Mouse (Mus musculus): ENCODE measurements around the gene Pfkfb2.

Pfkfb2 gene

DNA sequence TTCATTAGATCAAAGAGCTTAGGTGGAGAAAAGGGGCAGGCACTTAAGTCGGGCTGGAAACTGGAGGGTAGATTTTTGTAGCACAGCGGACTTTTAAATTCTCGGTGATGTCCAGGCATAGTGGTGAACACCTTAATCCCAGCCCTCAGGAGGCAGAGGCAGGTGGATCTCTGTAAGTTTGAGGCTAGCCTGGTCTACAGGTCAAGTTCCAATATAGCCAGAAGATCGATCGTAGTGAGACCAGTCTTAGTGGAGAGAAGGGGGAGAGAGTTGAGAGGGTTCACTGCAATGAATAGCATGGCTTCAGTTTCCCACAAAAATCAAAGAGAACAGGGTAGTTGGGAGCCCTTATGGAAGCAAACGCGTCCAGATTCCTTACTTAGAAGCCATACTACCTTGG lies 8.9 kb upstream of the Pfkfb2 start:
- no peak for DNase-seq (ENCODE audit: low spot score in 2 of 2)

DNA sequence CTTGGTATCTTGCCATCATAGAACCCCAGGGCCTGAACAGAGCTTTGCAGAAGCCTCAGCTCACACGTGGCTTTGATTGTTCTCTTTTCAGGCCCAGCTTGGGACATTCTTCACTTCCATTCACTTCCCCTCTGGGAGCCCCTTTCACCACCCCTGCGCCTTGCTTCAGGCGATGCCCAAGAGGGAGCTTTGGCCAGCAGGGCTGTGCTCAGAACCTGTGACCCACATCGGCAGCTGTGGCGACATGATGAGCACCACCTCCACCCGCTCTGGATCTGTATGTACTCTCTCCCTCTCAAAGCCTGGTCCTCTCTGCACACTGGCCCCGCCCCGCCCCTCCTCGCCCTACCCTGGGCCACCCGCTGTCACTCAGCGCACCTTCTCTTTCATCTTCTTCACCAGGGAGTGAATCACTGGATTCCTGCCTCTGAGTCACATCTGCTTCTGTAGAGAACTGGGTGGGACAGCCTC lies 8.4 kb upstream of the Pfkfb2 start:
- DNase-seq (ENCODE audit: low spot score in 2 of 2) = no peak

DNA sequence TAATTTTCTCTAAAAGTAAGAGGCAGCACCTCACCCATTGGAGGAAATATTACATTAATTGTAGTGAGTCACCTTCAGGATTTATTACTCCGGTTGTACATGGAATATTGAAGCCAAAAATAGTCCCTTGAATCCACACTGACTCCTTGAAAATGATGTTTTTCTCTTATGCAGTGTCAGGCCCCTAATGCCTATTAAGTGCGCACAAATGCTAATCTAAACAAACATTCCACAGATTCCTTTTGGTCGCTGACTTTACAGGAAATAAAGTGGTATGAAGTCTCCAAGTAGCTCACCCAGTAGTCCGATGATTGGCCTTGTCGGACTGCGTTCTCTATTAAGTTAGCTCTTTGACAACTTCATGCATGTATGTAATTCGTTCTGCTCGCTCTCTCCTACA lies 5.8 kb upstream of the Pfkfb2 start:
- DNase-seq (ENCODE audit: low spot score in 2 of 2) = no peak

DNA sequence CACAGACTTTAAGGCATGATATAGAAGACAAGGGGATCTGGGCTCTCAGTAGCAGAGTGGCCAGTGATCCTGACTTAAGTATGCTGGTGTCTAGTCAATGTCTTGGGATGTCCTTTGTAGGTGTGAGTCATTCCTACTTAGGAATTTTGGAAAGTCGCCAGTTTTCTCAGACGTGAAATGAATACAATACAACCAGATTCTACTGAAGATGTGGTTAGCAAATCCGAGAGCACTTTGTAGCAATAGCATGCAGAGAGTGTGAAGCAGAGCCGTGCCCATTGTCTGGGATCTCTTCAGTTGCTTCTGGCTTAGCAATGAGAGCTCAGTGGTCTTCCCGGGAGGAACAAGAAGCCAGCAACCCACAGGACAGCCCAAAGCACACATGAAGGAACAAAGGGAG lies 5.4 kb upstream of the Pfkfb2 start:
- DNase-seq (ENCODE audit: low spot score in 2 of 2) = no peak

DNA sequence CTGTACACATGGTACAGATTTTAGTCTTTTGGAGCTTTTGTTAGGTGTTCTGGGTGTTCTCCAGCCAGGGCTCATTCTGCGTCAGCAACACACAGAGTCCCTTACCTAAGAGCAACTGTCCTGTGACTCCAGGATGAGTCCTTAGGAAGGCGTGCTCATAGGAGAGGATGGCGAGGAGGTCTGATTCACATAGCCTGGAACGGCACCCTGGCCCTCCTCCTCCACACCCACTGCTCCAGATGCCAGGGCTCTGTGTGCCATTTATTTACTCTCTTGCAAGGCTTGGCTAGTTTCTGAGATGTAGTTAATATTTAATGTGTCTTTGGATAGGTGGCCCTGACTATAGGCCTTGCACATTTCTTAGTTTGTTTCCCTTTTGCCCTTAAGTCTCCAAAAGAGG lies 4.6 kb upstream of the Pfkfb2 start:
- no peak for DNase-seq (ENCODE audit: low spot score in 2 of 2)

DNA sequence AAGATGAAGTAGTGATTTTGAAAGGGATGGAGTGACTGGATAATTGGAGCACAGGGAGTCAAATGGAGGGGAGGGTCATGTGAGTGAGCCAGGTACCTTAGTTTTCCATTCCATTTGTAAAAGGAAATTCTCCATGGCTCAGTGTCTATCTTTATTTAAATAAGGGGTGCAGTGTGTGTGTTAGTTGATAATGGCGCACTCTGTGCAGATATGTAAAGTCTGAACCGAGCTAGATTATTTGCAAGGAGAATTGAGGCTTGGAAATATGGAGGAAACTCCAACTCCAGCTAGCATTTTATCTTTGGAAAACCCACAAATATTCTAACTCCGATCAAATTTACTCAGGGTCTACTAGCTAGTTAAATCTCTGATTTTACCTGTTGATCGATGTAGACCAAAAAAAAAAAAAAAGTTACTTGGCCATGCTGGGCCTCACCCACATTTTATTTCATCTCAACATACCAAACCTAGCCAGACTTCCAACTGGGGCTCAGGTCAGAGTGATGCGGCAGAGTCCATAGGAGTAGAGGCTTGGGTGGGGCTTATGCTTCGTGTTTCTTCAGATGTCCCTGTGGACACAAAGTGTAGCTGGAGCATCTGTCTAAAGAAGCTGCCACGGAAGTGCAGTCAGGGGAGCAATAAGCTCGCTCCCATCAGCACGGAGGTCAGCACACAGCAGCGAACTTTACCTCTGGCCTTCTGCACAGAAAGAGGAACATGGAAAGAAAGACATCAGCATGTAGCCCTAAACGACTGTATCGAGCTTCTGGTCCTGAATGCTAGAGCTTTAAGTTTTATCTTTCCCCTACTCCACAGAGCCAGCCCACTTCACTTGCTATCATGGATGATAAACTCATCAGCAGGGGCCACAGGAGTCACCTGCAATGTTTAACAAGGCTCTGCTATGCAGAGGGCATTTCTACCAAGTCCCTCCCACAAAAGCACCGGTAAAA lies 3.9 kb upstream of the Pfkfb2 start:
- no peak for DNase-seq (ENCODE audit: low spot score in 2 of 2)

DNA sequence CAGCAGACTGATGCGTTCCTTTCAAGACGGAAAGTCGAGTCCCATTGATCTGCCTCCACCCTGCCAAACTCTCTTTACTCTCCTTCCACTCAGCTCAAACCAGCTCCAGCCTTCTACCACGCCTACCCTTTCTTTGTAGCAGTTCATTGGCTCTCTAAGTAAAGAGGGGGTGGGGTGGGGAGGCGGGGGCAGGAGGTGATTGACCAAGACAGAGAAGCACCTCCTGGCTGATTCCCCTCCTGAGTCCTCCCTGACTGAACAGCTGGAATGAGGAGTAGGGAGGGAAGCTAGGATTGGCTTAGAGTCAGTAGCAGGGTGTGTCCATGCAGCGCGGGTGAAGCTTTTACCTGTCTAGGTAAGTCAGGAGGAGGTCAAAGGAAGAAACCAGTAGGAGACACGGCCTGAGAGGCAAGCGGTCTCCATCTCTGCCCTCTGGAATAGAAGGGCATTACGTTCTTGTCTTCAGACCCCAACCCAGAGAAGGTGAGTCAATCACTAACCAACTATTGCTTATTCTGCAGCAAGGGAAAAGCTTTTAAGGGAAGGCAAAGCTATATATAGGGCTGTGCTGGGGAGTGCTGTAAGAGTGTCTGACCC lies 2.8 kb upstream of the Pfkfb2 start, which contains the start of gene AA986860:
Gene AA986860 (plus strand): TSS at position 236 of the 597 bp plus-strand sequence.
- no peak for DNase-seq (ENCODE audit: low spot score in 2 of 2)

DNA sequence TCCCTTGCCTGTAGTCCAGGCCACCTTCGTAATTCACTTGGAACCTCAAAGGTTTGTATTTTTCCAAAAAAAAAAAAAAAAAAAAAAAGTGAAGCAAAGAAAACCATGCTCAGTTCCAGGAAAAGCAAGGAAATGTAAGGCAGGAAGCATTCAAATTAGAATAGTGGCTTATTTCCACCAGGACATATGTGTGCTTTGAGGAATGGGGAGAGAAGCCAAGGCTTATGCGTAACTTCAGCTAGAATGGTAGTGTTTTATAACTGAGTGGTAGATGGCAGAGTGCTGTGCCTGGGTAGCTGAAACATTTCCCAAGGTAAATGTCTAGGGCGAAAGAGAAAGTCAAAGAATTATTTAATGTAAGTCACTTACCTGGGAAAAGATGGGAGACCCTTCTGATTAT lies 345 bp downstream of the Pfkfb2 start:
- DNase-seq (ENCODE audit: low spot score in 2 of 2) = no peak

DNA sequence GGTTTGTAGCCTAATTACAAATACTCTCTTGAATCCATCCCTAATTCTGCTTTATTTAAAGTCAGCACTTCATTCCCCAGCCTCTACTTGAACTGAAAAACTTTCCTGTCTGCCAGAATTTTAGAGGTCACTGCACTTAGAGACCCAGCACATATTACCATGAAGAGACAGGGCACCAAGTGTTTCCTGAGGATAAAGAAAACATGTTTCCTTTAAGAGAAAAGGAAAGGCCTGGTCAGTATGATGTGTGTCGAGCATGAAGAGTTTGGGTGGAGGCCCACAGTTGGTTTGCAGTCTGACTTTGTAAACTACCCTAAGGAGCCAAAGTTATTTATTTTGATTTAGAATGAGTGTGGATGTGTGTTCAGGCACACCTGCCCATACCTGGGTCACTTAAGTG lies 983 bp downstream of the Pfkfb2 start:
- DNase-seq (ENCODE audit: low spot score in 2 of 2) = no peak

DNA sequence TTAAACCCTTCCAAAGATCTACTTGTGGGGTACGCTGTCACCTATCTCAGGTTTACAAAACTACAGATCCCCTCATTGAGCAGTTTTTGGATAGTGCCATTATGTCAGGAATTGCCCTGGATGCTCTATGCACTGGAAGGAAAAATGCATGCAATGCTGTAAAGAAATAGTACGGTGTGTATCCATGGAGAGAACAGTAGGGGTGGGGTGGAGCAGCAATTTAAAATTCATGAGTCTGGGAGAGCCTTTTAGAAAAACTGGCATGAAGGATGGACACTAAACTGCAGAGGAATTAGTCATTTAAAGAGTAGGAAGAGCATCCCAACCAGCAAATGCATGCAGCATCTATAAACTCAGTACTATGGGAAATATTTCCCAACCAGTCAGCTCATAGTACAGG lies 2.7 kb downstream of the Pfkfb2 start:
- no peak for DNase-seq (ENCODE audit: low spot score in 2 of 2)

DNA sequence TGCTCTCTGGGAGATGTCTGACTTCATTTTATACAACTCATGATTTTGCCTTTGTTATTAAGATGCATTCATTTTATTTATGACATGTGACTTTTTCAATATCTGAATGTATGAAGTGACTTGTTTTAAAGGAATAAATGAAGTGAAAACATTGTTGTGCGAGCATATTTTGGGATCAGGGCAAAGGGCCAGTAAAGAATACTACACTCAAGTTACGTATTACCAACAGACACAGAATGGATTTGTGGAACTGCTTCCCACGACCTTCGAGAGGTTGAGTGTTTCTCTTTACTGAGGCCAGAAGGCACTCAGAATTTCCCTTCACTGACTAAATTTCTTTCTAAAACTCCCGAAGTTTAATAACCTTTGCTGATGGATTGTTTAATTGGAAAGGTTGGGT lies 4.8 kb downstream of the Pfkfb2 start:
- no peak for DNase-seq (ENCODE audit: low spot score in 2 of 2)

DNA sequence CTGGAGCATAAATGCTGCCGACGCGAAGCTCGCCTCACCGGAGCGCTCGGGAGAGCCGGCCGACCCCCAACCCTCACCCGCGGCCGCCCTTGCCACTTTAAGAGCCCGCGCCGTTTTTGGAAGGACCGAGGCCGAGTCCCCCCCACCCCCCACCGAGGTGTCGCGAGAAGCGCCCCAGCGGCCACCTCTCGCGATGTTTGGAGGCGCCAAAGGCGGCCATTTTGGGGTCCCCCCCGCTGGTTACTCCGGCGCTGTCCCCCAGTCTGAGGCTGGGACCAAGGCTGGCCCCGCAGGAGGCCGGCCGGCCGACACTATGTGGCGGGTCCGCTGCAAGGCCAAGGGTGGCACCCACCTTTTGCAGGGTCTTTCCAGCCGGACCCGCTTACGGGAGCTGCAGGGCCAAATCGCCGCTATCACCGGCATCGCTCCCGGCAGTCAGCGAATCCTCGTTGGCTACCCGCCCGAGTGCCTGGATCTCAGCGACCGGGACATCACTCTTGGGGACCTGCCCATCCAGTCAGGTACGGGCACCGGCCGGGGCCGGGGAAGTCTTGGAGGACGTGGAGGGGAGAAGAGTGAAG lies 11.7 kb downstream of the Pfkfb2 start, which contains the start of gene Yod1:
Gene Yod1 (plus strand): TSS at position 37 of the 581 bp plus-strand sequence.
- DNase-seq (ENCODE audit: low spot score in 2 of 2) = peak; percentile 86 to 89

DNA sequence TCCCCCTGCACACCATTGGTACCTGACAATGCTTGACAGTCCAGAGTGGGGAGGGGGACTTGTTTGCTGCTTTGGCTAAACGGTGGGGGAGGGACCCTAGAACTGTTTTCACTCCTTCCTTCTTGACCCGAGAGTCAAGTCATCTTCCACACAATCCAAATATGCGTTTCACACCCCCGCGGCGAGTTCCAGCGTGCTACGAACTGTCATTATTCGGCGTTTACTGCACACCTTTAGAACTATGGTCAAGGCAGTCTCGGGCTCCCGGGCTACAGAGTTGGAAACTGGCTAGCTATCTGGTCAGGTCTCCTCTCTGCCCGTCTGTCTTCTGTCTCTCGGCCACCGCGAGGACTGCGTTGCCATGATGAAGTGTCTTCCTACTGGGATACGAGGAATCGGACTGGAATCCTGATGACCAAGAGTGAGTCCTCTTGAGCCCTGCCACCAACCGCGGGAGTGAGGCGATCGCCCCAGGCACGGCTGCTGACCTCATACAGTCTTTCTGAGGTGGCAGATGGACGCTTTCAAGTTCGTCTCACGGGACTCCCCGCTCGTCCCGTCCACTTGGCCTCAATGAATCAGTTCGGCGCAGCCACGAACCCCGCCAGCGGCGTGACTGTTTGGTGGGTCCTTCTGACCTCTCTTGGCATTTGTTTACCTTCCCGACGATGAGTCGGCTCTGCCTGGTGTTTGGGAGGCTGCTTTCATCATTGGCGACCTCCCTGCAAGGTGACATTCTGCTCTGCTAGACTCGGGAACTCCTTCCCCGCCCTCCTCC lies 12.4 kb downstream of the Pfkfb2 start:
- peak in 1 of 2 experiments; percentile 58 for DNase-seq (ENCODE audit: low spot score in 2 of 2)

DNA sequence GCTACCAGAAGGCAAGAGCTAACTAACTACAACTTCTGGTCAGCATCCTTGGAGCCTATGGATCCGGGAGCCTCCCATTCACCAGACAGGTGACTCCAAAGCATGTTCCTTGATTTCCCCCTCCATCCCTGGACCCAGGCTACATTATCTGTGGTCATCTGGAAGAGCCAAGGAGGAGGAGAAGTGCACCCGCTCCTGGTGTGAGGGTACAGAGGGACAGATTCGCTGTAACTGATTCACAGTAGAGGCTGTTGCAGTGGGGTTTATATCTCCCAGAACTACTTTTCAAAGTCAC lies 12.9 kb downstream of the Pfkfb2 start:
- DNase-seq (ENCODE audit: low spot score in 2 of 2) = no peak

DNA sequence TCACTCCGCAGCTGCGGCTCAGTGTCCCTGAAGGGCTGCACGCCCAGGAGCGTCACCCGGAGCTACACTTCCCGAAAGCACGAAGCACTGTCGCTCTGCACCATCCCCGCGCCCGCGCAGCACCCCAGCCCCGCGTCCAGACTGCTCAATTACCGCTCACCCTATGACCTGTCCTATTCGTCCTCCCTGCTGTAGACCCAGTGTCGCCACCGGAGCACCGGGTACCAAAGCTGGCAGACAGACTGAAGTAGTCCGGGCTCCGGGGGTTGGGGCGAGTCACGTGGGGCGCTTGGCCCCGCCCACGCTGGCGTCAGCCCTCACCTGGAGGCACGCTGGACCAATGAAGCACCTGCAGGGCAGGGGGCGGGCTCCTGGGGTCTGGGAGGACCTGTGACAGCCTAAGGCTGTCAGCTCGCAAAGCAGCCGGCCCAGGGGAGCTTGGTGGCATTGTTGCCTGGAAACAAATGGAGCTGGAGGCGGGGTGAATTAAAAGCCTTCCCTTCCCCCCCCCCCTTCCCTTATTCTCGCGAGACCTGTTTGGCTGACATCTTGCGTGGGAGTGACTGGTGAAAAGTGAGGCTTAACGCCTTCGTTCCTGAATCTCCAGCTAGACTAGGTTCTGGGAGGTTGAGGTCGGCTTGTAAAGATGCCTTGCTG lies 13.4 kb downstream of the Pfkfb2 start, which contains the start of gene Gm29427:
Gene Gm29427 (minus strand): TSS at position 239 of the 657 bp plus-strand sequence.
- DNase-seq (ENCODE audit: low spot score in 2 of 2) = peak; percentile 90 to 96

DNA sequence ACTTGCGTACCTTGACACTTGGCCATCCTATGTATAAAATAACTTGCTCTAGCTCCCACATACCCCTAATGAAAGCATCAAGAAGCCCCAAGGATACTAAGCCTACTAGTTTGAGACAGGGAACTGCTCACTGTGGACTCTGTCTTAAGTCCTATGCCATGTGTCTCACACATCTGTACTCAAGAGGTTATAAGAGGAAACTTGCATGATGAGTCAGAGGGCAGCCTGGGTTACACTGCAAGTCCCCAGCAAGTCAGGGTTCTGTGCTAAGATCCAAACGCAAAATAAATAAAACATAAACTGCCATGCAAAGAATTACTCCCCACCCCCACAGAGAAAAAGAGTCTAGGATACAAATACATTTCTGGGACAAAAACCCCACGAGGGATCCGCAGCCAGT lies 15.0 kb downstream of the Pfkfb2 start:
- DNase-seq (ENCODE audit: low spot score in 2 of 2) = no peak

DNA sequence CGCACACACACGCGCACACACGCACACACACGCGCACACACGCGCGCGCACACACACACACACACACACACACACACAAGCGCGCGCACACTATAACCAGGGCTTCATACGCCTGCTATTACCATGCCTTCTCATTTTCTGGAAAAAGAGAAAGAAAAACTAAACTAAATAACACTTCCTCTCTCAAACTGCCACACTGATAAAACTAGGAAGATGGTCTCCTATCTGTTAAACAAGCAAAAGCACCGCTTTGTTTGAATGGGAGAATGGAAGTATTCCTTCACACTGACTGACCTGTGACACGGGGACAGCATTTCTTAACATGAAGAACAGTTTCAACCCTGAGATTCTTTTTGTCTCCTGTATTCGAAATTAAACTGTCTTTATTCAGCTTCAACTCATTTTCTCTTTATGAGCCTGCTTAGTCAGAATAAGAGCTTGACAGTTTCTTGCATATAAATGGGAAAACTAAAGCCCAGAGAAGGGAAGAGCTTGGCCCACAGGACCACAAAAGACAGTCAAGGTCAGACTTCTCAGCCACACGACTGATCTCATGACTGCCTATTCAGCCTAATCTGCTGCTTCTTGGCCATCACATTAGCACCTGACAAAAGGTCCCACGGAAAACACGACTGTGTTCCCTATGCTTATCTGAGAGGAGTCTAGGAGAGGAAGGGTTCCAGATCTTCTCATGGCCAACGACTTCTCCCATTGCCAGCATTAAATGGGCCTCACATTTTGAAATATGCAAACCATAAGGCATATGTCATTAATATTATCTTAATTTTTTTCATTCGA lies 18.6 kb downstream of the Pfkfb2 start:
- DNase-seq (ENCODE audit: low spot score in 2 of 2) = no peak

DNA sequence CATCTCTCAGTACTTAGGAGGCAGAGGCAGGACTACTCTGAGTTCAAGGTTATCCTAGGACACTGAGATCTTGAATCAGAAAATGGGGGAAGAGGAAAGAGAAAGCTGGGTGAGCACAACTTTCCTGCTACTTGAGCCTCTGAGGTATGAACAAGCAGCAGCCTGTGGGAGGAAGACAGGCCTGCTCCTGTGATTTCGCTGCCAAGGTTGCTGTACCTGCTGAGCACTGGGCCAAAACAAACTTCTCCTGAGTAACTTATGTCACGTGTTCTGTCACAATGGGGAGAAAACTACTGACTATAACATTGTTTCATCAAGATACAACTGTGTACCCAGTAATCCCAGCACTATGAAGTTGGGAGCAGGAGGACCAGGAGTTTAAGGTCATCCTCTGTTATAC lies 25.4 kb downstream of the Pfkfb2 start:
- DNase-seq (ENCODE audit: low spot score in 2 of 2) = no peak

DNA sequence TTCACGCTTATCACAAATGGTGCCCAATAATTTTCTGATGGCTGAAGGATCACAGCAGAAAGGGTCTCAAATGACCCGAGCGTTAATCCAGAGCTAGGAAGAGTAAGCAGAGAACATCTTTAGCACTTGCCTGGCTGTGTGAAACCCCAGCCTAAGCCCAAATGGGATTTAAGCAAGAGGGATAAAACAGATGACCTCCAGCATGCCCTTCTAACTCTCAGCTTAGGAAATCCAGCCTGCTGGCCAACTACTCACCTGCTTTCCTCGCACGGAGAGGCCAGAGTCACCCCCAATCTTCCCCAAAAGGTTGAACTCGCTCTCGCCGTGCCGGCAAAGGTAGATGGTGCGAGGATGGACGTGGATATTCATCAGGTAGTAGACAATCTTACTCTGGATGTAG lies 27.1 kb downstream of the Pfkfb2 start:
- no peak for DNase-seq (ENCODE audit: low spot score in 2 of 2)

DNA sequence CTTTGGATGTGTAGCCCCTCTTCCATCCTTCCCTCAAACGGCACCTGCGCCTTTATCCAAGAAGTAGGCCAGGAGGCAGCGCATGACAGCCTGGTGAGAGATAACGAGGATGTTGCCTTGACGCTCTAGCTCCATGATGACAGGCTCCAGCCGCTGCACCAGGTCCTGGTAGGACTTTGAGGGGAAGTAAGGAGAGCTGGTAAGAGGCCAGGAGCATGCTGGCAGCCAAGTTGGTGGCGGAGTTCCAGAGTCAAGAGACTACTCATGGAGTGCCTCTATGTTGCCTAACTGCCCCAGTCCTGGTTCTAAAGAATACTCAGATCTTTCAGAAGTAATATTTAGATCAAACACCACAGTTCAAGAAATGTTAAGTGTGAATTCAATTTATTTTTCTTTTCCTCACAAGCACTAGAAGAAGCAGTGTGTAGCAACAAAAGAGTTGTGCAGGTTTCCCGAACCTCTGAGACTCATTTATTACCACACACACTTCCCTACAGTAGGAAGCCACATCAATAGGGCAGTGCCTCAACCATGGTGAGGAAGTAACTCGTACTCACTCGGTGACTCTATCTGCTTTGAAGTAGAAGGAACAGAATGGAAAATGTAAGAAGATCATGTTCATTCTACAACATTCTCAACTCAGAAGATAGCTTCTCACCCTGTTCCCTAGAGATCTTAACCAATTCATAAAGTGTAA lies 29.0 kb downstream of the Pfkfb2 start:
- DNase-seq (ENCODE audit: low spot score in 2 of 2) = no peak
